Mouse (Mus musculus) erythroblast, embryonic 14.5 days (primary cell): ENCODE results near the gene Zfp385b. TPM values are rescaled to one million over a fixed set of nuclear protein-coding genes. Genes with fewer than 3 reads are reported as not detected.

Source experiments
- H3K27me3 ChIP-seq: 2 replicates; pipeline ENCODE4 v1.6.1; 2012; ENCODE audit warnings: inconsistent platforms; ENCODE audit not compliant: control insufficient read depth
- H3K36me3 ChIP-seq: 2 replicates; pipeline ENCODE4 v1.6.1; 2012; ENCODE audit warnings: mild to moderate bottlenecking, inconsistent platforms; ENCODE audit not compliant: control insufficient read depth
- H3K4me1 ChIP-seq: 2 replicates; pipeline ENCODE4 v1.6.1; 2012; ENCODE audit warnings: inconsistent platforms; ENCODE audit not compliant: control insufficient read depth
- H3K4me3 ChIP-seq: replicated peaks from 2 replicates; pipeline ENCODE3; 2012; ENCODE audit warnings: moderate library complexity, mild to moderate bottlenecking, inconsistent platforms
- H3K9me3 ChIP-seq: 2 replicates; pipeline ENCODE4 v1.6.1; 2012; ENCODE audit warnings: low read length, inconsistent platforms, mixed read lengths; ENCODE audit not compliant: control insufficient read depth
- GATA1 ChIP-seq: IDR thresholded peaks from 2 replicates; pipeline ENCODE4 v1.6.1; 2012; ENCODE audit warnings: low read length, inconsistent platforms, mixed read lengths
- TAL1 ChIP-seq: IDR thresholded peaks from 3 replicates; pipeline ENCODE4 v1.6.1; 2012; ENCODE audit warnings: low read length, inconsistent platforms, mixed read lengths
- polyA plus RNA-seq: library from polyadenylated mRNA; stranded (reverse); fragments of >175 nt; gene quantifications from 2 replicates; pipeline ENCODE4 v1.2.3, GENCODE M21; 2012

Zfp385b gene
- polyA plus RNA-seq, 1 experiment: not detected

DNA sequence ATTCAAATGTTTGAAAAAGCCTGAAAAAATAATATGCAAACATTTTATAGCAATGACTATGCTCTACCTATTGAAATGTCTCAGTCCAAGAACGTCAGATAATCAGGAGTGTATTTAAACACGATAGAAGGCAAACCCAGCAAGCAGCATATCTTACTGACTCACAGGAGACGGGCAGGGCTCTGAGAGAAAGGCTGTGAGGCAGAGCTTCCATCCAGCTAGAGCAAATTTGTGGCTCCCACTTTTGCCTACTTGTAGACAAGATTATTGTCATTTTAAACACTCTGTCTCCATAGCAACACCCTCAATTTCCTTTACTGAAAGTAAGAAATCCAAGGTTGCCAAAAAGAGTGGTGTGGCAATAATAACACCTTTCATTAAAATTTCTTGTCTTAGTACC is 135.4 kb downstream of the Zfp385b start:
- no peaks in the 10 kb centered on the region for H3K27me3 ChIP-seq
- H3K36me3 ChIP-seq: no peaks in the 10 kb centered on the region
- no peak for TF ChIP-seq TAL1
- no peak for TF ChIP-seq GATA1
- no peaks in the 10 kb centered on the region for H3K9me3 ChIP-seq
- no peak overlapping the region for H3K4me3 ChIP-seq
- H3K4me1 ChIP-seq: no peaks in the 10 kb centered on the region

DNA sequence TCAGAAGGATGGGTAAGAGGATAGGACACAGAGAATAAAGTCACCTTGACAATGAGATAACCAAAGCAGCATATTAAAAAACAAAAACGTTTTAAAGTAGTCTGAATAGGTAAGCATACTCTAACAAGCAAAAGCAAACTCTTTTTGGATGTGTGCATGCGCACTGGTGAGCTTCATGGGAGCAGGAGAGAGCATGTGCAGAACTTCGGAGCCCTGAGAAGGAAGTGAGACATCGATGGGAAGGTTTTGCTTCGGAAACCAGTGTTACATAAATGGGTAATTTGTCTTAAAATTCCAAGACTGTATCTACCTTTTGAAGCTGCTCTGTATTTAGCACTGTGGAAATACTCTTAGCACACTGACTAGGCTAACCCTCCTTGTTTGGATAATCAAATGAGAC is 137.2 kb downstream of the Zfp385b start:
- no peak overlapping the region for H3K4me3 ChIP-seq
- H3K36me3 ChIP-seq: no peaks in the 10 kb centered on the region
- no peaks in the 10 kb centered on the region for H3K9me3 ChIP-seq
- TF ChIP-seq TAL1 (no peak), GATA1 (no peak)
- H3K27me3 ChIP-seq: no peaks in the 10 kb centered on the region
- H3K4me1 ChIP-seq: no peaks in the 10 kb centered on the region

DNA sequence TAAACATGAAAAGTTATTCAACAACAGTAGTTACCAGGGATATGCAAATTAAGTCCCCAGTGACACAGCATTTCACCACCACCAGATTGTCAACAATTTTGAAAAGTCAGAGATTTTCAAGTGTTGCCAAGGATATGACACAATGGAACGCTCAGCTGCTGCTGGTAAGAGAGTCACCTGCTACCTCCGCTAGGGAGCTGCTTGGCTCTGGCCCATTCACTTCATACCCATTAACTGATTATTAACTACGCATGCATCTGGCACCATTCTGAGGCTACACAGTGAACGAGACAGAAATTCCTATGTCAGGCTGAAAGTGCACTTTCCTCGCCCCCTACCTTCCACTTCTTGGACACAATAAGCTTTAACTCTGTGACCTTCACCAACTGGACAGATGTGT is 137.7 kb downstream of the Zfp385b start:
- Histone ChIP-seq H3K4me1 (no peaks in the 10 kb centered on the region), H3K4me3 (no peak overlapping the region), H3K27me3 (no peaks in the 10 kb centered on the region), H3K9me3 (no peaks in the 10 kb centered on the region), H3K36me3 (no peaks in the 10 kb centered on the region)
- TF ChIP-seq TAL1 (no peak), GATA1 (no peak)

DNA sequence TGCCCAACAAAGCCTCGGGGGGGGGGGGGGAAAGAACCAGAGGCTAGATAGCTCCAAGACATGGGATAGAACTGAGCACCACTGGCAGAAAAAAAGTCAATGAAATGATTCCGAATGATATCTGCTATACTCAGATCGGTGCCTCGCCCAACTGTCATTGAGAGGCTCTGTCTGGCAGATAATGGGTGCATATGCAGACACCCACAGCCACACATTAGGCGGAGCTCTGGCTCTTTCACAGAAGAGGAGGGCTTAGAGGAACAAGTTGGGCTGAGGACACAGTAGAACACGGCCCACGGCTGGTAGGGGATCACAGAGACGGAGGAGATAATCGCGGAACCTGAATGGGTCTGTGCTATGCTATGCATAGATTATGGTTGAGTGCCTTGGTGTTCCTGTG is 145.7 kb downstream of the Zfp385b start:
- peak overlapping the region; percentile 25 for H3K4me3 ChIP-seq
- H3K4me1 ChIP-seq: peaks cover 25% of the 10 kb centered on the region

DNA sequence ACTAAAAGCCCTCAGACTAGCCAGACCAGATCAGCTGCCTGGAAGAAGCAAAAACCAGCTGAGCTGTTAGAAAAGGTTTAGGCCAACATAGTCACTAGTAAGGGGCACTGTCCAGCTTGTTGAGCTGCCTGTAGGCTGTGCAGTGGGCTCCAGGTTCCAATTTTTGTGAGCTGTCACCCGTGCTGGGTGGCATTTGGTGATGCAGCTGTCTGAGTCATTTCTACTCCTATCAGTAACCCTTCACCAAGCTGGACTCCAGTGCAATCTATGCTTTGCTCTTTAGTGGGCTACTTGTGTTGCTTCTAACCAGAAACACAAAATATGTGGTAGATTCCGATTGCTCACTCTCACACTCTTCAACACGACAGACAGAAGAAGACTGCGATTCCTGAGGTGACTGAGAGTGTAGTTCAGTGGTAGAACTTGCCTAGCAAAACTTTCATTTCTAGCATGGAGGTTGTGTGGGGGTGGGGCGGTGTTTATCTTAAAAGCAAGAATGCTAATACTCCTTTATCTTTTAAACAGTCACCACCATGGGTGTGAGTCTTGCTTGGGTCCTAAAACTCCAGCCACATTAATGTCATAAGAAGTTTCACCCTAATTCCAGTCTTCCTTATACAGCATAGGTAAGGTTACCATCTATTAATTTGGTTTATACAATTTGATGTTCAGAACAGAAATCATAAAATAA is 147.1 kb downstream of the Zfp385b start:
- no peak overlapping the region for H3K4me3 ChIP-seq
- no peaks in the 10 kb centered on the region for H3K27me3 ChIP-seq
- peaks cover 25% of the 10 kb centered on the region for H3K4me1 ChIP-seq
- H3K9me3 ChIP-seq: no peaks in the 10 kb centered on the region
- no peaks in the 10 kb centered on the region for H3K36me3 ChIP-seq
- TF ChIP-seq TAL1 (no peak), GATA1 (no peak)

More for the DNA sequence above, 145.7 kb downstream of the Zfp385b start:
- Histone ChIP-seq H3K27me3 (no peaks in the 10 kb centered on the region), H3K36me3 (no peaks in the 10 kb centered on the region), H3K9me3 (no peaks in the 10 kb centered on the region)
- TF ChIP-seq TAL1 (no peak), GATA1 (no peak)

DNA sequence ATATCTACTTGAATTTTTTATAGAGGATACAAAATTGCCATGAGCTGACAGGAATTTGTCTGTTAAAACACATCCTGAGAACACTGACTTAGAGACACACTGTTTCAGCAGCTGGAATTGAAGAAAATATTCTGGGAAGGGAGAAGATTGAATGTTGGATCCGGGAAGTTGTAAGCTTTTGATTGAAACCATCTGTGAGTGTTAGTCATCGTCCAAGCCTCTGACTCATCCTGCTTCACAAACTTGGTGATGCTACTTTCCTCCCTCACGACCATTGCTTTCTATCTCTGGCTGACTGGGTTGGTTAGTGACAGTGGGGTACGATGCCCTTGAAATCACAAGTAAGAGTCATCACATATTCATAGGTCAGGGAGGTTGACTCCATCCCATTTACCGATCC is 157.3 kb downstream of the Zfp385b start:
- TF ChIP-seq GATA1 (no peak), TAL1 (no peak)
- Histone ChIP-seq H3K36me3 (no peaks in the 10 kb centered on the region), H3K9me3 (0 out of 2 replicates have a peak, but pooled peaks cover 2% of the 10 kb centered on the region), H3K27me3 (no peaks in the 10 kb centered on the region), H3K4me1 (no peaks in the 10 kb centered on the region), H3K4me3 (no peak overlapping the region)

DNA sequence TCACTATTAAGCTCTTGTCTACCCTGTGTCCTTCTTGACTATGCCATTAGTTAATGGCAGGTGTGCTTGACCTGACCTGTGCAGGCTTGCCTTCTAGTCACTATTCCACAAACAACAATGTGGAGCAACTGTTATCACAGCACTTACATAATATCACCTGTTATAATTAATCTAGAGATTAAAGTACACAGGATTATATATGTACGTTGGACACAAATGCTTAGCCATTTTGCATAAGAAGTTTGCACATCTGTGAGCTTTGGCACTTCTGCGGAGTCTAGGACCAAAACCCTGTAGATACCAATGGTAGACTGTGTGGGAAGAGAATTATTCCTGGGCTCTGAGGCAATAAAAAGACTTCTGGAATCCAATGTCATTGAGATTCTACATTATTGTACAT is 165.8 kb downstream of the Zfp385b start:
- Histone ChIP-seq H3K9me3 (no peaks in the 10 kb centered on the region), H3K4me3 (no peak overlapping the region), H3K27me3 (no peaks in the 10 kb centered on the region), H3K36me3 (no peaks in the 10 kb centered on the region), H3K4me1 (no peaks in the 10 kb centered on the region)
- no peak for TF ChIP-seq GATA1
- no peak for TF ChIP-seq TAL1

DNA sequence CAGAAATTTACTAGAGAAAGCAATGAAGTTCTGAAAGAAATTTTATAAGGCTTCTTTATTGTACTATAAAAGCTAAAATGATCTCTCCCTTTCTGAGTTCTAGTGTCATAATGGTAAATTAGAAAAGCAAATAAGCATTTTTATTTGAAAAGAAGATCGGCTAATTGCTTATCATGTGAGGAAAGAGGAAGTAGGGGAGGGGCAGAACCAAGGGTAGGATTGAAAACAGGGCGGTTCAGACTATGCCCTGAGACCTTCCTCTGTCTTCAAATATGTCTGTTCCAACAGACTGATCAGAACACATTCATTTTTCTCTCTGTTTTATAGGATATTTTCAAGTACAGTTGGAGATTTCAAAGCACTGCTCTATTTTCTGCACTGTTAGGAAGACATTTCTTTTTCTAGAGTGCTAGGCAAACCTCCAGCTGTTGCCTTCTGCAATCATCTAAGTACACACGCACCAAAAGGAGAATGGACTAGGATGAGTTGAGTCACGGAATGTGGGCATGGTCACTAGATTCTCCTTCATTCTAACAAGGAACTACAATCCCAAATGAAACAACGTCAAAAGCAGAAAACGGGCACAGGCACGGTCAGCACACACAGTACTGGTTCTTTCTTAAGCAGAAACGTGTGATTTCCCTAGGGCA is 177.8 kb downstream of the Zfp385b start:
- Histone ChIP-seq H3K36me3 (no peaks in the 10 kb centered on the region), H3K9me3 (no peaks in the 10 kb centered on the region), H3K4me1 (peaks cover 7% of the 10 kb centered on the region), H3K4me3 (no peak overlapping the region), H3K27me3 (no peaks in the 10 kb centered on the region)
- TF ChIP-seq TAL1 (no peak), GATA1 (no peak)

DNA sequence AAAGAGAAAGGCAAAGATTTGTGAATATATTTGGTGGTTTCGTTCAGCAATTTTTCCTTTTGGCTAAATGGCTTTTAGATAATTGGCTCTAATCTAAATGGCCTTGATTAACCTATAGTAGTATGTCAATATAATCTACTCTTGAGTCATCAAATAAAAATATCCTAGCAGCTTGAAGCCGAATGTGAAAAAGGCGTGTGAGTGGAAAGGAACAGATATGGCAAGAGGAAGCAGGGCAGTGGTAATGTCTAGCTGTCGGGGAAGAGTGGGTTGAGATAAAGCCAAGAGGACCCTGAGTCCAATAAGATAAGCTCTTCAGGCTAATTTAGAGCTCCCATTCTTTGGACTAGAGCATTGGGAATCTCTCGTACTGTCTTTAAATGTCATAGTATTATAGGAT is 179.4 kb downstream of the Zfp385b start:
- Histone ChIP-seq H3K4me1 (peaks cover 7% of the 10 kb centered on the region), H3K9me3 (no peaks in the 10 kb centered on the region), H3K4me3 (no peak overlapping the region), H3K36me3 (no peaks in the 10 kb centered on the region), H3K27me3 (no peaks in the 10 kb centered on the region)
- no peak for TF ChIP-seq TAL1
- TF ChIP-seq GATA1: no peak

DNA sequence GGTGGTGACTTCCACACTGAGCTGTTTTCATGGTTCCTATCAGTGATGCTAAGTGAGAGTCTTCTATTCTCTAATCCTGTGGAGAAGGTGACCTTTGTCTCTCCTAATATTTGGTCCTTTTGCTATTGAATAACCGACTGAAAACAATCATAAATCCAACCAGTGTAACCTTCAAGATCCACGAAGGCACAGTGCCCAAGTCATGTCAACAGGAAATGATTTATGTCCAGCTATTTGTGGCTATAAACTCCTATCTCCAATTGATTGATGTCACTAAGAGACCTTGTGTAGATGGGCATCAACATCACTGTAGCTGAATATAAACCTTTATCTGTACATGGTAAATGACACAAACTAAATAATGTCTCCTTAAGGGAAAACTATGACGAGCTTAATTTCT is 187.8 kb downstream of the Zfp385b start:
- Histone ChIP-seq H3K4me1 (no peaks in the 10 kb centered on the region), H3K4me3 (no peak overlapping the region), H3K36me3 (no peaks in the 10 kb centered on the region), H3K27me3 (no peaks in the 10 kb centered on the region), H3K9me3 (no peaks in the 10 kb centered on the region)
- TF ChIP-seq GATA1 (no peak), TAL1 (no peak)
